Mouse (Mus musculus) lung, embryonic 16.5 days (tissue): ENCODE measurements at regions not wholly inside any gene's neighbourhood (a gene's known extent, or its start where the extent isn't known, plus 50 kb on each side); places are given as distances from the start of the nearest gene placed in this dataset.

Experiments used
- ATAC-seq: fragments of 200-750 bp; cut with Nextera tagmentation; 2 replicates; pipeline ENCODE4 v1.8.0; 2017; ENCODE audit warnings: low read depth, mild to moderate bottlenecking, moderate library complexity
- H3K27ac ChIP-seq: fragments of 300-500 bp; sonication (generic); 2 replicates; pipeline ENCODE4 v1.5.1; 2014; ENCODE audit warnings: mild to moderate bottlenecking, control low read depth, low read length
- H3K27me3 ChIP-seq: fragments of 300-500 bp; sonication (generic); 2 replicates; pipeline ENCODE4 v1.6.1; 2014; ENCODE audit warnings: low read depth, low read length, mixed read lengths; ENCODE audit not compliant: control insufficient read depth, insufficient read depth
- H3K36me3 ChIP-seq: fragments of 300-500 bp; sonication (generic); 2 replicates; pipeline ENCODE4 v1.6.1; 2014; ENCODE audit warnings: low read length; ENCODE audit not compliant: control insufficient read depth, insufficient read depth
- H3K4me1 ChIP-seq: fragments of 300-500 bp; sonication (generic); replicated peaks from 2 replicates; pipeline ENCODE4 v1.6.1; 2014; ENCODE audit warnings: low read length, mixed read lengths; ENCODE audit not compliant: control insufficient read depth, insufficient read depth
- H3K4me2 ChIP-seq: fragments of 300-500 bp; sonication (generic); 2 replicates; pipeline ENCODE4 v1.6.1; 2014; ENCODE audit warnings: low read depth, low read length, control low read depth
- H3K4me3 ChIP-seq: fragments of 300-500 bp; sonication (generic); 2 replicates; pipeline ENCODE4 v1.5.1; 2014; ENCODE audit warnings: mild to moderate bottlenecking, low read length, control low read depth
- H3K9ac ChIP-seq: fragments of 300-500 bp; sonication (generic); 2 replicates; pipeline ENCODE4 v1.6.1; 2014; ENCODE audit warnings: low read length, control low read depth
- H3K9me3 ChIP-seq: fragments of 300-500 bp; sonication (generic); 2 replicates; pipeline ENCODE4 v1.6.1; 2016; ENCODE audit warnings: low read length; ENCODE audit not compliant: control insufficient read depth
- WGBS: fragments of 180-500 bp; shearing (Covaris S2); extraction: QIAGEN DNeasy Blood & Tissue Kit; methylation state at CpG from one replicate; pipeline ENCODE4 v1.1.7; 2014; 5-methylcytosine and 5-hydroxymethylcytosine counted together

DNA sequence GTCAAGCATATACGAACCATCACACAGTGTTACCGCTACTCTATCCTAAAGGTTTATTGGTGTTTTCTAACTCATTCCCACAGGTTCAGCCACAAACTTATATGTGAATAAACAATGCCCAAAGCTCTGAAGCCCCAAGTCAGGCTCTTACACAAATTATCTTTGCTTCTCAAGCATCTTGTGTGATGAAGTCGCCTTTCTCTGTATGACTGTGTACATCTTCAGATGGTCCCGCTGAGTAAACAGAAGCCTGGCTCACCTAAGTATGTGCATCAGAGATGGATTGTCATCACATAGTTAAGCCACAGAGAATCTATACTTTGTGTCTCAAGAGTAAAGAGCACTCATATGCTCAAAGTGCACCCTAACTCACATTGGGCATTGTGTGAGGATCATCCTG is 462.3 kb upstream of the Adamts16 start:
- Histone ChIP-seq H3K27ac (no peak overlapping the region), H3K9ac (no peak overlapping the region), H3K36me3 (no peaks in the 10 kb centered on the region), H3K4me2 (no peak overlapping the region), H3K27me3 (no peaks in the 10 kb centered on the region), H3K9me3 (no peaks in the 10 kb centered on the region), H3K4me1 (no peaks in the 10 kb centered on the region), H3K4me3 (no peak overlapping the region)
- ATAC-seq: no peak
- WGBS: 86% methylated on average over 4 of the region's 4 CpGs

DNA sequence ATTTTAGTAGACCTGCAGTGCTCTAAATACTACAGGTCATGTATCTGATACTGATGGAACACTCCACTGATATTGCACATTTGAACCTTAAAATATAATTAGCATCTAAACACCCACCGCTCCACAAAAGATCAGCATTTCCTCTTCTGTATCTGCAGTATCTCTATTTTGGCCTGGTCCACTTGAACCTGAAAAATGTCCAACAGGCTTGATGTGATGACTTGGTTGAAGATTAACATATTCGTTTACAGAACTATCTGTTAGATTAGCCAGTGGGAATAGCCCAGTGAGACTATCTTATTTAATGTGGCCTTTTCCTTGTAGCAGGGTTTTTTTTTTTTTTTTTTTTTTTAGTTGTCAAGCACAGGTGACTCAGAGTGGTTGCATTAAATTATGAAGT is 434.4 kb upstream of the Adamts16 start:
- no peaks in the 10 kb centered on the region for H3K27me3 ChIP-seq
- H3K9me3 ChIP-seq: no peaks in the 10 kb centered on the region; the same call in 1 of the 2 replicates
- no peaks in the 10 kb centered on the region for H3K4me1 ChIP-seq
- no peaks in the 10 kb centered on the region for H3K36me3 ChIP-seq
- no peak overlapping the region for H3K4me3 ChIP-seq
- H3K4me2 ChIP-seq: no peak overlapping the region
- WGBS: 69% methylated on average over 2 of the region's 2 CpGs
- no peak overlapping the region for H3K27ac ChIP-seq
- H3K9ac ChIP-seq: no peak overlapping the region
- ATAC-seq: no peak

GRCm38 (mm10) chr13:71274139-71274538 is 432.5 kb upstream of the Adamts16 start:
- no peak overlapping the region for H3K9ac ChIP-seq
- H3K9me3 ChIP-seq: no peaks in the 10 kb centered on the region
- 60% methylated on average over 3 of the region's 3 CpGs for WGBS
- no peaks in the 10 kb centered on the region for H3K4me1 ChIP-seq
- H3K27me3 ChIP-seq: no peaks in the 10 kb centered on the region
- no peak overlapping the region for H3K27ac ChIP-seq
- H3K36me3 ChIP-seq: no peaks in the 10 kb centered on the region
- ATAC-seq: no peak
- H3K4me2 ChIP-seq: no peak overlapping the region
- H3K4me3 ChIP-seq: no peak overlapping the region

GRCm38 (mm10) chr13:71273485-71273884 is 431.9 kb upstream of the Adamts16 start:
- H3K4me3 ChIP-seq: no peak overlapping the region
- no peak for ATAC-seq
- WGBS: 81% methylated on average over 5 of the region's 5 CpGs
- no peaks in the 10 kb centered on the region for H3K4me1 ChIP-seq
- no peaks in the 10 kb centered on the region for H3K36me3 ChIP-seq
- no peak overlapping the region for H3K4me2 ChIP-seq
- no peaks in the 10 kb centered on the region for H3K27me3 ChIP-seq
- no peaks in the 10 kb centered on the region for H3K9me3 ChIP-seq
- H3K9ac ChIP-seq: no peak overlapping the region
- H3K27ac ChIP-seq: no peak overlapping the region

- WGBS: 58% methylated on average over 1 of the region's 1 CpGs
- H3K27ac ChIP-seq: no peak overlapping the region
- H3K4me2 ChIP-seq: no peak overlapping the region
- no peak for ATAC-seq
- no peaks in the 10 kb centered on the region for H3K9me3 ChIP-seq
- H3K4me3 ChIP-seq: no peak overlapping the region
- H3K9ac ChIP-seq: no peak overlapping the region
- H3K4me1 ChIP-seq: no peaks in the 10 kb centered on the region
- H3K36me3 ChIP-seq: no peaks in the 10 kb centered on the region
- H3K27me3 ChIP-seq: no peaks in the 10 kb centered on the region
Observed at GRCm38 (mm10) chr13:71273067-71273466, 431.5 kb upstream of the Adamts16 start.

- Histone ChIP-seq H3K27ac (no peak overlapping the region), H3K9me3 (no peaks in the 10 kb centered on the region), H3K27me3 (no peaks in the 10 kb centered on the region), H3K4me2 (no peak overlapping the region), H3K36me3 (no peaks in the 10 kb centered on the region), H3K4me3 (no peak overlapping the region), H3K4me1 (no peaks in the 10 kb centered on the region), H3K9ac (no peak overlapping the region)
- ATAC-seq: no peak
- WGBS: 58% methylated on average over 5 of the region's 5 CpGs
Observed at GRCm38 (mm10) chr13:71272431-71272830, 430.8 kb upstream of the Adamts16 start.

GRCm38 (mm10) chr13:71271727-71272418 is 430.3 kb upstream of the Adamts16 start:
- H3K36me3 ChIP-seq: no peaks in the 10 kb centered on the region
- no peak overlapping the region for H3K4me2 ChIP-seq
- no peak overlapping the region for H3K27ac ChIP-seq
- 46% methylated on average over 6 of the region's 6 CpGs for WGBS
- H3K9me3 ChIP-seq: no peaks in the 10 kb centered on the region
- ATAC-seq: no peak
- H3K4me3 ChIP-seq: no peak overlapping the region
- no peaks in the 10 kb centered on the region for H3K4me1 ChIP-seq
- no peaks in the 10 kb centered on the region for H3K27me3 ChIP-seq
- H3K9ac ChIP-seq: no peak overlapping the region

GRCm38 (mm10) chr13:71270370-71270769 is 428.8 kb upstream of the Adamts16 start:
- no peak overlapping the region for H3K4me3 ChIP-seq
- H3K4me1 ChIP-seq: no peaks in the 10 kb centered on the region
- 47% methylated on average over 8 of the region's 8 CpGs for WGBS
- no peaks in the 10 kb centered on the region for H3K9me3 ChIP-seq
- H3K27ac ChIP-seq: no peak overlapping the region
- H3K36me3 ChIP-seq: no peaks in the 10 kb centered on the region
- no peak overlapping the region for H3K4me2 ChIP-seq
- no peak for ATAC-seq
- no peaks in the 10 kb centered on the region for H3K27me3 ChIP-seq
- H3K9ac ChIP-seq: no peak overlapping the region

GRCm38 (mm10) chr13:71269496-71269895 is 427.9 kb upstream of the Adamts16 start:
- H3K27ac ChIP-seq: no peak overlapping the region
- 25% methylated on average over 2 of the region's 2 CpGs for WGBS
- ATAC-seq: no peak
- no peak overlapping the region for H3K9ac ChIP-seq
- no peaks in the 10 kb centered on the region for H3K9me3 ChIP-seq
- H3K4me1 ChIP-seq: no peaks in the 10 kb centered on the region
- H3K4me3 ChIP-seq: no peak overlapping the region
- no peak overlapping the region for H3K4me2 ChIP-seq
- no peaks in the 10 kb centered on the region for H3K36me3 ChIP-seq
- no peaks in the 10 kb centered on the region for H3K27me3 ChIP-seq
